ENCODE assay signal across 33 mouse cellular contexts in the genomic region with DNA sequence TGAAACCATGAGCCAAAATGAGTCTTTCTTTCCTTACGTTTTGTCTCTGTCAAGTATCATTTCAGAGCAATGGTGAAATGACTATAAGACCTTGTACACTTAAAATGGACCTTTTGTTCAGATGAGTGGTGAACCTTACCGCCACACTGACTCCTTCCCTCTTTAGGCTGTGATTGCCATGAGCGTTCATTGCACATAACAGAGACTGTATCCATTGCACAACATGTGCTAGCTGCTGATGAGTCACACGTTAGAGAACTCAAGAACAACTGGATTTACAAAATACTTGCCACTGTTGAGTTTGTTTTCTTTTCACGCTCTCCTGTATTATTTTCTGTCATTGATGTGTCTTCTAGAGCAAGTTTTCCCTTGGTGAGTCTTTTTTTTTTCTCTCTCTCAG.
DNase-seq lines count a peak whose midpoint lies in the region; ATAC-seq and TF ChIP-seq lines count a peak whose summit lies in the region.
"Had no signal": no experiment of that assay in that cellular context is flagged by ENCODE, and none has a peak within 500 bp of the region (broad histone marks: within the 10 kb centered on the region; RNA-seq: fewer than 3 reads in every experiment).

No protein-coding gene starts in this region.

- no peak for TF ChIP-seq CTCF in heart, adult 2 months (IDR thresholded peaks at IDR 0.05)
- no peak for TF ChIP-seq CTCF in C2C12 (IDR thresholded peaks at IDR 0.05; ENCODE audit: control insufficient read depth, insufficient read depth, insufficient read length)

- H3K36me3 ChIP-seq in heart, adult 2 months (ENCODE audit: control insufficient read depth, insufficient read depth, low read length) = no peaks in the 10 kb centered on the region
- H3K36me3 ChIP-seq in C2C12 (ENCODE audit: control insufficient read depth, insufficient read depth) = no peaks in the 10 kb centered on the region
- H3K36me3 ChIP-seq in hindbrain, embryonic 12.5 days = no peaks in the 10 kb centered on the region
- H3K36me3 ChIP-seq: embryonic facial prominence, embryonic 10.5 days; heart, embryonic 10.5 days; heart, embryonic 13.5 days; hindbrain, embryonic 13.5 days; intestine, embryonic 15.5 days had no signal

- DNase-seq in heart, adult 11 months = peak; percentile 1
- DNase-seq in heart, adult 2 months = no peak
- DNase-seq in 3T3-L1 (ENCODE audit: low read depth, low spot score) = peak; percentile 4
- DNase-seq in urinary bladder, postnatal 10 days (ENCODE audit: low spot score) = no peak
- DNase-seq in B cell, adult 2 months = no peak
- DNase-seq: adrenal gland, postnatal 25 days; cerebellum, adult 11-12 months; cerebellum, adult 8-10 months; cerebellum, postnatal 10 days; cerebellum, postnatal 36 days; embryo, embryonic 11 days; gastrocnemius, postnatal 10 days; gastrocnemius, postnatal 36 days; heart, adult 18-20 months; heart, postnatal 14 days; heart, postnatal 4 days; kidney, adult 11 months had no signal

- TF ChIP-seq POLR2A in heart, adult 2 months (IDR thresholded peaks at IDR 0.05; ENCODE audit: insufficient read depth, low read depth, low read length) = no peak

- no peak overlapping the region for H3K4me2 ChIP-seq in hindbrain, embryonic 12.5 days (replicated peaks)
- H3K4me2 ChIP-seq: embryonic facial prominence, embryonic 13.5 days; forebrain, embryonic 13.5 days; heart, embryonic 13.5 days; hindbrain, embryonic 13.5 days; intestine, embryonic 15.5 days had no signal

- H3K27me3 ChIP-seq in heart, adult 2 months (ENCODE audit: control insufficient read depth, insufficient read depth, low read length) = no peaks in the 10 kb centered on the region
- no peaks in the 10 kb centered on the region for H3K27me3 ChIP-seq in C2C12 (ENCODE audit: control insufficient read depth, insufficient read depth, insufficient read length)
- H3K27me3 ChIP-seq in hindbrain, embryonic 12.5 days = no peaks in the 10 kb centered on the region
- H3K27me3 ChIP-seq: embryonic facial prominence, embryonic 13.5 days; forebrain, embryonic 13.5 days; heart, embryonic 13.5 days; hindbrain, embryonic 13.5 days; intestine, embryonic 15.5 days; Patski had no signal

- ATAC-seq in granulocyte monocyte progenitor cell, adult 5-6 weeks (replicated peaks; ENCODE audit: poor library complexity, severe bottlenecking) = peak; percentile 95
- ATAC-seq in hindbrain, embryonic 12.5 days (ENCODE audit: low FRiP score) = no peak
- ATAC-seq: CD4-positive, CD25-positive, alpha-beta regulatory T cell, adult 4 months; forebrain, embryonic 13.5 days; forebrain, embryonic 16.5 days; hindbrain, embryonic 16.5 days; intestine, embryonic 15.5 days; Patski had no signal

- peaks cover 2% of the 10 kb centered on the region; the same call in 1 of the 2 replicates for H3K79me2 ChIP-seq in heart, adult 2 months (replicated peaks; ENCODE audit: control insufficient read depth, insufficient read depth, low read length)
- no peaks in the 10 kb centered on the region for H3K79me2 ChIP-seq in C2C12 (ENCODE audit: control insufficient read depth, insufficient read depth)

- no peaks in the 10 kb centered on the region for H3K4me1 ChIP-seq in heart, adult 2 months (ENCODE audit: control insufficient read depth, insufficient read depth, low read length)
- H3K4me1 ChIP-seq in hindbrain, embryonic 12.5 days = peaks cover 12% of the 10 kb centered on the region; the same call in 1 of the 2 replicates
- H3K4me1 ChIP-seq: intestine, embryonic 15.5 days had no signal

- no peak for TF ChIP-seq EP300 in heart, adult 2 months (IDR thresholded peaks at IDR 0.05; ENCODE audit: insufficient read depth, low read depth, low read length)

- WGBS in heart, adult 2 months = 88% methylated on average over 5 of the region's 5 CpGs
- WGBS in hindbrain, embryonic 12.5 days = 88% methylated on average over 5 of the region's 5 CpGs

- no peak overlapping the region for H3K9ac ChIP-seq in heart, adult 2 months (ENCODE audit: low read depth, low read length)
- no peak overlapping the region for H3K9ac ChIP-seq in hindbrain, embryonic 12.5 days
- H3K9ac ChIP-seq: embryonic facial prominence, embryonic 13.5 days; forebrain, embryonic 13.5 days; heart, embryonic 13.5 days; hindbrain, embryonic 13.5 days; intestine, embryonic 15.5 days had no signal

- H3ac ChIP-seq in C2C12 (ENCODE audit: control insufficient read depth, insufficient read length, low read depth) = no peak overlapping the region

- H3K9me3 ChIP-seq in hindbrain, embryonic 12.5 days (replicated peaks) = no peaks in the 10 kb centered on the region
- H3K9me3 ChIP-seq: embryonic facial prominence, embryonic 10.5 days; embryonic facial prominence, embryonic 13.5 days; forebrain, embryonic 10.5 days; forebrain, embryonic 13.5 days; heart, embryonic 10.5 days; heart, embryonic 13.5 days; hindbrain, embryonic 13.5 days; intestine, embryonic 15.5 days had no signal

- H3K79me3 ChIP-seq in C2C12 (ENCODE audit: low read depth) = no peaks in the 10 kb centered on the region

- intact Hi-C loops in heart, adult 2 months (cut with DNase I) = no loop called here

- no peak overlapping the region for H3K27ac ChIP-seq in heart, adult 2 months
- H3K27ac ChIP-seq in hindbrain, embryonic 12.5 days = no peak overlapping the region
- H3K27ac ChIP-seq: embryonic facial prominence, embryonic 10.5 days; embryonic facial prominence, embryonic 13.5 days; forebrain, embryonic 10.5 days; forebrain, embryonic 13.5 days; heart, embryonic 10.5 days; heart, embryonic 13.5 days; hindbrain, embryonic 13.5 days; intestine, embryonic 15.5 days had no signal

- H3K4me3 ChIP-seq in heart, adult 2 months = no peak overlapping the region
- H3K4me3 ChIP-seq in C2C12 (ENCODE audit: insufficient read depth, poor library complexity, severe bottlenecking) = no peak overlapping the region
- no peak overlapping the region for H3K4me3 ChIP-seq in hindbrain, embryonic 12.5 days
- H3K4me3 ChIP-seq: embryonic facial prominence, embryonic 10.5 days; embryonic facial prominence, embryonic 13.5 days; erythroblast, embryonic 14.5 days; forebrain, embryonic 10.5 days; forebrain, embryonic 13.5 days; heart, embryonic 10.5 days; heart, embryonic 13.5 days; hindbrain, embryonic 13.5 days; intestine, embryonic 15.5 days had no signal

TF ChIP-seq in C2C12, 6 proteins besides CTCF, POLR2A, EP300 and RAD21:
- TF ChIP-seq MAX (IDR thresholded peaks at IDR 0.05) (no peak), CEBPB (IDR thresholded peaks at IDR 0.05; ENCODE audit: low read depth) (peak; percentile 59)
TF ChIP-seq in C2C12: peak in this region for 1.

Comparison
In these comparisons a context has a peak if more than half of its experiments do, and no peak if none do; other contexts are left out.
1. DNase-seq: peak in heart, adult 11 months (single experiment) and 3T3-L1 (single experiment); none in heart, adult 2 months (0 of 2), urinary bladder, postnatal 10 days (single experiment) and B cell, adult 2 months (0 of 2).